9 mouse cellular contexts compared by ENCODE assay signal in the genomic region with DNA sequence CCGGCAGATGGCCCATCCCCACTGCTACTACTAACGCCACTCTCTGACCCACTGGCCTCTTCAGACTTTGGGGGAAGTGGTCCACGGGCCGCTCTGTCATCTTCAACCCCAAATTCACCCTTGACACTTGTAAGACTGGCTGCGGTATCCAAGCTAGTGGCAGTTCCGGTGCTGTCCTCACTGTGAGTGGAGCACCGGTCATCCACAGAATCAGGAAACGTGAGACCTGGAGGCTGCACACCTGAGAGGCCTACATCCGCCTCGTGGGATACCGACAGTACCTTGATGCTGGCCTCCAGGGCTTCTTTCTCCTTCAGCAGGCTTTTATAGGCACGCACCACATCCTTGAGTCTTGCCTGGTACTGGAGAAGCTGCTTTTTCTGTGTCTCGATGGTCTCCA. TPM values are rescaled to one million over a fixed set of nuclear protein-coding genes. Genes with fewer than 3 reads are reported as not detected.
DNase-seq lines count a peak whose midpoint lies in the region; ATAC-seq and TF ChIP-seq lines count a peak whose summit lies in the region.
"Had no signal": no experiment of that assay in that cellular context is flagged by ENCODE, and none has a peak within 500 bp of the region (broad histone marks: within the 10 kb centered on the region; RNA-seq: fewer than 3 reads in every experiment).

No protein-coding gene starts in this region.

- peak overlapping the region; percentile 73 for H3K4me3 ChIP-seq in layer of hippocampus, adult 2 months
- peak overlapping the region; percentile 85 for H3K4me3 ChIP-seq in embryonic facial prominence, embryonic 12.5 days
- peak overlapping the region; percentile 74 for H3K4me3 ChIP-seq in intestine, embryonic 14.5 days (ENCODE audit: low read depth, low read length)
- peak overlapping the region; percentile 82 for H3K4me3 ChIP-seq in myocyte

- H3K36me3 ChIP-seq in embryonic facial prominence, embryonic 12.5 days = peaks cover 33% of the 10 kb centered on the region
- peaks cover 33% of the 10 kb centered on the region for H3K36me3 ChIP-seq in intestine, embryonic 14.5 days (ENCODE audit: control insufficient read depth, insufficient read depth, low read length)
- H3K36me3 ChIP-seq in myocyte (ENCODE audit: control insufficient read depth, insufficient read depth) = no peaks in the 10 kb centered on the region

- DNase-seq in layer of hippocampus, adult 2 months (ENCODE audit: low spot score in 2 of 2) = no peak
- no peak for DNase-seq in layer of hippocampus, adult 18-20 months (ENCODE audit: low spot score in 2 of 2)
- peak; percentile 54 for DNase-seq in intestine, embryonic 14.5 days (ENCODE audit: low spot score)
- no peak for DNase-seq in left cerebral cortex, adult 11 months (ENCODE audit: low spot score)
- no peak for DNase-seq in cerebellum, adult 11 months
- DNase-seq in left cerebral cortex, postnatal 25 days (ENCODE audit: low spot score in 2 of 2) = no peak

- H3K9ac ChIP-seq in embryonic facial prominence, embryonic 12.5 days = peak overlapping the region; percentile 74
- H3K9ac ChIP-seq in intestine, embryonic 14.5 days (ENCODE audit: low read length) = peak overlapping the region; percentile 68

- TF ChIP-seq CTCF in layer of hippocampus, adult 2 months (conservative IDR thresholded peaks at IDR 0.05) = no peak

- 25% methylated on average over 13 of the region's 13 CpGs for WGBS in embryonic facial prominence, embryonic 12.5 days
- WGBS in intestine, embryonic 14.5 days = 20% methylated on average over 13 of the region's 13 CpGs

- H3K9me3 ChIP-seq in embryonic facial prominence, embryonic 12.5 days = no peaks in the 10 kb centered on the region
- no peaks in the 10 kb centered on the region for H3K9me3 ChIP-seq in intestine, embryonic 14.5 days (ENCODE audit: control insufficient read depth, low read length)

- peak overlapping the region; percentile 42 for H3ac ChIP-seq in myocyte (ENCODE audit: control insufficient read depth, insufficient read length)

- H3K27me3 ChIP-seq in embryonic facial prominence, embryonic 12.5 days = no peaks in the 10 kb centered on the region
- no peaks in the 10 kb centered on the region for H3K27me3 ChIP-seq in intestine, embryonic 14.5 days (replicated peaks; ENCODE audit: control insufficient read depth, insufficient read depth, low read length)
- H3K27me3 ChIP-seq in myocyte (ENCODE audit: control insufficient read depth, insufficient read depth, insufficient read length) = no peaks in the 10 kb centered on the region

- peak overlapping the region; percentile 86 for H3K4me2 ChIP-seq in embryonic facial prominence, embryonic 12.5 days (replicated peaks)
- H3K4me2 ChIP-seq in intestine, embryonic 14.5 days (ENCODE audit: low read length) = peak overlapping the region; percentile 73
- H3K4me2 ChIP-seq in myocyte (ENCODE audit: low read depth) = peak overlapping the region; percentile 89

- H3K79me2 ChIP-seq in myocyte (ENCODE audit: control insufficient read depth, insufficient read depth) = peaks cover 29% of the 10 kb centered on the region

- H3K27ac ChIP-seq in layer of hippocampus, adult 2 months = peak overlapping the region; percentile 85
- no peak overlapping the region for H3K27ac ChIP-seq in embryonic facial prominence, embryonic 12.5 days
- H3K27ac ChIP-seq in intestine, embryonic 14.5 days (ENCODE audit: low read depth) = peak overlapping the region; percentile 60; the same call in 1 of the 2 replicates

- H3K4me1 ChIP-seq in embryonic facial prominence, embryonic 12.5 days = peaks cover 33% of the 10 kb centered on the region
- peaks cover 30% of the 10 kb centered on the region for H3K4me1 ChIP-seq in intestine, embryonic 14.5 days (replicated peaks; ENCODE audit: control insufficient read depth, insufficient read depth, low read length)

- TF ChIP-seq POLR2A in myocyte (IDR thresholded peaks at IDR 0.05; ENCODE audit: insufficient read length, low read depth) = no peak

- intact Hi-C loops in left cerebral cortex, postnatal 25 days (cut with DNase I) = loop anchor here (5.0 to 10.0 kb wide), 2 partner anchors 411 to 604 kb away; partner anchors contain the start of gene Lrrc4

- ATAC-seq in embryonic facial prominence, embryonic 12.5 days (ENCODE audit: insufficient number of reproducible peaks, insufficient read depth, low FRiP score, low TSS enrichment) = no peak
- no peak for ATAC-seq in intestine, embryonic 14.5 days (replicated peaks; ENCODE audit: low FRiP score, low TSS enrichment, low read depth)

TF ChIP-seq in myocyte, 11 proteins besides CTCF, POLR2A, EP300 and RAD21:
- TF ChIP-seq TCF12 (IDR thresholded peaks at IDR 0.05; ENCODE audit: insufficient read depth, poor library complexity, severe bottlenecking) = no peak
- no peak for TF ChIP-seq REST (IDR thresholded peaks at IDR 0.05; ENCODE audit: insufficient read depth, insufficient read length)
- TF ChIP-seq SRF (IDR thresholded peaks at IDR 0.05; ENCODE audit: control insufficient read depth, insufficient read length, low read depth) = no peak
- no peak for TF ChIP-seq POLR2AphosphoS2 (IDR thresholded peaks at IDR 0.05; ENCODE audit: insufficient read length, low read depth)
- TF ChIP-seq MAX (IDR thresholded peaks at IDR 0.05; ENCODE audit: low read depth) = no peak
- TF ChIP-seq CEBPB (IDR thresholded peaks at IDR 0.05; ENCODE audit: insufficient read depth, poor library complexity, severe bottlenecking) = no peak
- no peak for TF ChIP-seq USF1 (IDR thresholded peaks at IDR 0.05; ENCODE audit: low read depth)
- no peak for TF ChIP-seq MYOG (IDR thresholded peaks at IDR 0.05; ENCODE audit: control insufficient read depth in 1 of 3, insufficient read depth in 1 of 3, insufficient read length in 2 of 3, low read depth in 2 of 3)
- TF ChIP-seq E2F4 (IDR thresholded peaks at IDR 0.05; ENCODE audit: insufficient read depth) = no peak
- no peak for TF ChIP-seq TCF3 (IDR thresholded peaks at IDR 0.05; ENCODE audit: insufficient read length, low read depth)
- TF ChIP-seq MYOD1 (IDR thresholded peaks at IDR 0.05; ENCODE audit: control insufficient read depth in 1 of 3, insufficient read length in 2 of 3, low read depth in 2 of 3) = no peak
TF ChIP-seq in myocyte: peak in this region for 0.

RNA-seq across cellular contexts. Expression of gene Arf5, which starts 2.5 kb away (rescaled TPM):
- 100 to 1,000 TPM; 285 to 294 TPM for total RNA-seq in layer of hippocampus, adult 2 months (2021)
- total RNA-seq in layer of hippocampus, adult 18-20 months (2021) = 100 to 1,000 TPM; 258 to 267 TPM
- polyA plus RNA-seq in embryonic facial prominence, embryonic 12.5 days (2016; fragmentation: Nextera tagmentation; extraction: Ambion mirVana) = 359 and 364 TPM in 2 replicates
- polyA plus RNA-seq in intestine, embryonic 14.5 days (2014; fragmentation: Nextera tagmentation; extraction: Ambion mirVana) = 276 and 284 TPM in 2 replicates
- polyA plus RNA-seq in myocyte (2012; fragmentation: generic; extraction: Trizol) = 209 TPM
- 100 to 1,000 TPM; 295 to 301 TPM for total RNA-seq in left cerebral cortex, postnatal 25 days (2021)

RNA-seq across cellular contexts. Expression of gene Fscn3, which starts 6.7 kb away (rescaled TPM):
- not detected for total RNA-seq in layer of hippocampus, adult 2 months (2021)
- not detected for total RNA-seq in layer of hippocampus, adult 18-20 months (2021)
- not detected in 2 replicates for polyA plus RNA-seq in embryonic facial prominence, embryonic 12.5 days (2016; fragmentation: Nextera tagmentation; extraction: Ambion mirVana)
- polyA plus RNA-seq in intestine, embryonic 14.5 days (2014; fragmentation: Nextera tagmentation; extraction: Ambion mirVana) = not detected in 2 replicates
- polyA plus RNA-seq in myocyte (2012; fragmentation: generic; extraction: Trizol) = not detected
- total RNA-seq in left cerebral cortex, postnatal 25 days (2021) = not detected
- total RNA-seq: adrenal gland, postnatal 14 days had no signal

RNA-seq across cellular contexts. Expression of gene Gcc1, which starts 7.3 kb away (rescaled TPM):
- total RNA-seq in layer of hippocampus, adult 2 months (2021) = 10 to 100 TPM; 17.9 to 23.0 TPM
- total RNA-seq in layer of hippocampus, adult 18-20 months (2021) = 10 to 100 TPM; 18.3 to 20.8 TPM
- polyA plus RNA-seq in embryonic facial prominence, embryonic 12.5 days (2016; fragmentation: Nextera tagmentation; extraction: Ambion mirVana) = 11.9 and 14.1 TPM in 2 replicates
- polyA plus RNA-seq in intestine, embryonic 14.5 days (2014; fragmentation: Nextera tagmentation; extraction: Ambion mirVana) = 7.2 and 8.8 TPM in 2 replicates
- polyA plus RNA-seq in myocyte (2012; fragmentation: generic; extraction: Trizol) = 6.7 TPM
- 10 to 100 TPM; 17.6 to 19.6 TPM for total RNA-seq in left cerebral cortex, postnatal 25 days (2021)

RNA-seq across cellular contexts. Expression of gene Zfp800, which starts 23.1 kb away (rescaled TPM):
- 10 to 100 TPM; 20.7 to 25.7 TPM for total RNA-seq in layer of hippocampus, adult 2 months (2021)
- total RNA-seq in layer of hippocampus, adult 18-20 months (2021) = 10 to 100 TPM; 26.0 to 26.6 TPM
- 18.0 and 18.9 TPM in 2 replicates for polyA plus RNA-seq in embryonic facial prominence, embryonic 12.5 days (2016; fragmentation: Nextera tagmentation; extraction: Ambion mirVana)
- 22.7 and 26.8 TPM in 2 replicates for polyA plus RNA-seq in intestine, embryonic 14.5 days (2014; fragmentation: Nextera tagmentation; extraction: Ambion mirVana)
- polyA plus RNA-seq in myocyte (2012; fragmentation: generic; extraction: Trizol) = 2.0 TPM
- 10 to 100 TPM; 21.0 to 22.6 TPM for total RNA-seq in left cerebral cortex, postnatal 25 days (2021)

RNA-seq across cellular contexts. Expression of gene Pax4, which starts 28.3 kb away (rescaled TPM):
- total RNA-seq in layer of hippocampus, adult 2 months (2021) = not detected
- total RNA-seq in layer of hippocampus, adult 18-20 months (2021) = not detected
- polyA plus RNA-seq in embryonic facial prominence, embryonic 12.5 days (2016; fragmentation: Nextera tagmentation; extraction: Ambion mirVana) = not detected in 2 replicates
- polyA plus RNA-seq in intestine, embryonic 14.5 days (2014; fragmentation: Nextera tagmentation; extraction: Ambion mirVana) = 0.36 and 3.3 TPM in 2 replicates
- not detected for polyA plus RNA-seq in myocyte (2012; fragmentation: generic; extraction: Trizol)
- total RNA-seq in left cerebral cortex, postnatal 25 days (2021) = not detected
- total RNA-seq: adrenal gland, postnatal 14 days had no signal
